Mouse (Mus musculus) C2C12 (cell line): ENCODE results near the gene Olfr648. TPM values are rescaled to one million over a fixed set of nuclear protein-coding genes. Genes with fewer than 3 reads are reported as not detected.

ENCODE experiments used
- H3K27me3 ChIP-seq: one replicate; pipeline ENCODE4 v1.6.1; 2011; ENCODE audit not compliant: control insufficient read depth, insufficient read depth, insufficient read length
- H3K36me3 ChIP-seq: one replicate; pipeline ENCODE4 v1.6.1; 2011; ENCODE audit not compliant: control insufficient read depth, insufficient read depth
- H3K4me3 ChIP-seq: one replicate; pipeline ENCODE4 v1.5.1; 2011; ENCODE audit warnings: mild to moderate bottlenecking, control low read depth; ENCODE audit not compliant: poor library complexity, insufficient read depth, severe bottlenecking
- H3K79me2 ChIP-seq: one replicate; pipeline ENCODE4 v1.6.1; 2011; ENCODE audit not compliant: control insufficient read depth, insufficient read depth
- H3K79me3 ChIP-seq: one replicate; pipeline ENCODE4 v1.6.1; 2011; ENCODE audit warnings: low read depth, control low read depth
- H3ac ChIP-seq: one replicate; pipeline ENCODE3; 2011; ENCODE audit warnings: low read depth; ENCODE audit not compliant: control insufficient read depth, insufficient read length
- CEBPB ChIP-seq: IDR thresholded peaks from one replicate; pipeline ENCODE4 v1.6.1; 2011; ENCODE audit warnings: low read depth, mild to moderate bottlenecking, control low read depth, moderate library complexity
- CTCF ChIP-seq: IDR thresholded peaks from one replicate; pipeline ENCODE4 v1.5.1; 2011; ENCODE audit not compliant: control insufficient read depth, insufficient read depth, insufficient read length
- FOSL1 ChIP-seq: IDR thresholded peaks from one replicate; pipeline ENCODE4 v1.8.0; 2011; ENCODE audit warnings: mild to moderate bottlenecking, low read length; ENCODE audit not compliant: poor library complexity, insufficient read depth, severe bottlenecking
- MAX ChIP-seq: IDR thresholded peaks from one replicate; pipeline ENCODE4 v1.6.1; 2011; ENCODE audit warnings: mild to moderate bottlenecking, control low read depth
- MYOD1 ChIP-seq: IDR thresholded peaks from one replicate; pipeline ENCODE4 v1.6.1; 2011; ENCODE audit warnings: low read depth; ENCODE audit not compliant: control insufficient read depth, insufficient read length
- MYOG ChIP-seq: IDR thresholded peaks from one replicate; pipeline ENCODE4 v1.6.1; 2011; ENCODE audit not compliant: control insufficient read depth, insufficient read length; ENCODE audit errors: extremely low read depth
- USF1 ChIP-seq: IDR thresholded peaks from one replicate; pipeline ENCODE4 v1.6.1; 2011; ENCODE audit warnings: low read depth, mild to moderate bottlenecking, control low read depth, moderate library complexity
- long read RNA-seq, 2 experiments: library from polyadenylated mRNA; unstranded; transcript quantifications; one replicate each; pipeline ENCODE4 v2.0.0; 2019 to 2020
- polyA plus RNA-seq: library from polyadenylated mRNA; unstranded; fragments of >200 nt; fragmentation: generic; extraction: Trizol; gene quantifications from one replicate; pipeline ENCODE4 v1.2.1, GENCODE M21; 2012; ENCODE audit warnings: missing spikeins

Olfr648 gene
- polyA plus RNA-seq: not detected
- long read RNA-seq, experiment 1: 0 reads
- long read RNA-seq, experiment 2: 0 reads

- Histone ChIP-seq H3K4me3 (no peak within 1 kb of the TSS), H3K36me3 (no peaks in the 10 kb centered on the region), H3ac (no peak within 1 kb of the TSS), H3K27me3 (no peaks in the 10 kb centered on the region), H3K79me3 (no peaks in the 10 kb centered on the region), H3K79me2 (no peaks in the 10 kb centered on the region)
- TF ChIP-seq MAX: no peak
- TF ChIP-seq USF1: no peak
- TF ChIP-seq CEBPB: no peak
- TF ChIP-seq MYOD1: no peak
- no peak for TF ChIP-seq FOSL1
- no peak for TF ChIP-seq CTCF
- no peak for TF ChIP-seq MYOG
These were observed at the start of gene Olfr648 for GRCm38 (mm10) chr7:104183292-104183691. TSS of gene Olfr648 (minus strand) at chr7:104183392.

DNA sequence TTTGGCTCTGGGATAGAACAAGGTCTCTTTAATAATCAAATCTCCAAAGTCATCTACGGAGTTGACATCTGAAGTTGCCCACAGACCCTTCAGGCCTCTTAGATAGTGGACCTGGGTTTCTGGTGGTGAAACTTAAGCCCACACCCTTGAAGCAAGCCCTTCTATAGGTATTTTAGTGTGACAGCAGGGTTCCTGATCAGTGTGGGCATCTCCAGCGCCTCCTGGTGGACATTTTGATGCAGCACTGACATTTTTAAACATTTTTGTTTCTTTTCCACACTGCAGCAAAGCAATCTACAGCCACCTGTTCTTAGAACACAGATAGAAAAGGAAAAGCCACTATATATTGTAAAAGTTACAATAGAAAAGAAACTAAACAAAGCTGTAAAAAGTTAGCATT is 48.0 kb upstream of the Olfr648 start:
- no peaks in the 10 kb centered on the region for H3K79me3 ChIP-seq
- TF ChIP-seq USF1 (no peak), MYOG (no peak), MYOD1 (no peak), CEBPB (no peak)
- no peaks in the 10 kb centered on the region for H3K36me3 ChIP-seq
- H3K27me3 ChIP-seq: no peaks in the 10 kb centered on the region
- no peaks in the 10 kb centered on the region for H3K79me2 ChIP-seq
- H3K4me3 ChIP-seq: no peak overlapping the region
- H3ac ChIP-seq: no peak overlapping the region

DNA sequence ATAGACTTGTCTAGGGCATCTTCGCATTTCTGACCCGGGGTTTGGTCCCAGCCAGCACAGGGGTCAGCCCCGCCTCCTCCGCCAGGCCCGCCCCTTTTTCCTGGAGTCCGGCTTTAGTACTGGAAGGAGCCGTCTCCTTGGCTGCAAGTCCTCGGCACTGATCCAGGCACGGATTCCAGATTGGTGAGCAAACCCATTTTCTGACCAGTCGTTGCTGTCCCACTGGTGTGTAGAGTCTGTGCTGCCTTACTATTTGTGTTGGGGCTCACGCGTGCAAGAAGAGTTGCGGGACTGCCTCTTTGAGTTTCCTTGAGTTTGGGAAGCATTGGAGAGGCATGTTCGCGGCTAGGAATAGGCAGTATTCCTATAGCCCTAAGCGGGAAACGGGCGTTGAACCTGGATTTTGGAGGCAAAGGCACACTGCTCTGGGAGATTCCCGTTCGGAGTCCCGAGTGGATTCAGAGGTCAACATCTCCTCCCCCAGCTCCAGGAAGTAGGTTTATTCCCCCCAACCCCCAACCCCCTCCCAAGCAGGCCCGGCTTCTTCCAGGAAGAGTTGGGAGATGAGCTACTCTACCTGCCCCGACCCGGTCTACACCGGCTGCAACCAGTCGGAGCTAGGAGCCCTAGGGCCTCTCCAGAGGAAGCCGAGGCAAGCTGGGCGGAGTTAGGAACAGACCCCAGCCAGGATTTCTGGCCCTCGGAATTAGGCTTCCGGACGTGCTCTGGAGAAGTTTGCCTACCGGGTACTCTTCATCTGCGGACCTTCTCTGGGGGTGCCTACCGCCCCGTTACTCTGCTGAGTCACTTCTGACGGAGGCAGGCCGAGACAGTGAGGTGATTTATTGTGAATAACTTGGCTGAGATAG is 35.7 kb upstream of the Olfr648 start, which contains the start of gene Trim6:
TSS of gene Trim6 (plus strand) at position 93 of the 869 bp plus-strand sequence.
- TF ChIP-seq USF1 (no peak), FOSL1 (no peak), MYOG (no peak), MYOD1 (no peak), CTCF (no peak), MAX (no peak), CEBPB (no peak)
- H3K79me2 ChIP-seq: no peaks in the 10 kb centered on the region
- no peak within 1 kb of the TSS for H3K4me3 ChIP-seq
- no peaks in the 10 kb centered on the region for H3K36me3 ChIP-seq
- no peaks in the 10 kb centered on the region for H3K27me3 ChIP-seq
- H3K79me3 ChIP-seq: no peaks in the 10 kb centered on the region
- no peak within 1 kb of the TSS for H3ac ChIP-seq

GRCm38 (mm10) chr7:104217881-104218280 is 34.7 kb upstream of the Olfr648 start:
- Histone ChIP-seq H3K4me3 (no peak overlapping the region), H3K79me3 (no peaks in the 10 kb centered on the region), H3K27me3 (no peaks in the 10 kb centered on the region), H3K36me3 (no peaks in the 10 kb centered on the region), H3K79me2 (no peaks in the 10 kb centered on the region), H3ac (no peak overlapping the region)
- TF ChIP-seq MAX: no peak

DNA sequence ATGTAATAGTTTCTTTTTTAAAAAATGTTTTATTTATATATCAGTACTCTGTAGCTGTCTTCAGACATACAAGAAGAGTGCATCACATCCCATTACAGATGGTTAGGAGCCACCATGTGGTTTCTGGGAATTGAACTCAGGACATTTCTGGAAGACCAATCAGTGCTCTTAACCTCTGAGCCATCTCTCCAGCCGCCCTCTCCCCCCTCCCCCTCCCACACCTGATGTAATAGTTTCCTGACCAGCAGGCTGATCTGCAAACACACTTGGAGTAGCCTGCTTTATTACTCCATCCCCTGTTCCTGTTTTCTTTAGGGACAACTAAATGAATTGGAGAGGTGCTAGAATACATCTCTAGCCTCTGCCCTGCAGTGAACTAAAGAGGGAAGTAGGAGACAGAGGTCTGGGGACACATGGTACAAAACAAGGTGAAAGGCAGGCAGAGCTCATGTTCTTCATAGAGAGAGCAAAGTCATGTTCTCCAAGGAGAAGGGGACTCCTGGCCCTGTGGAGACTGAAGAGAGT is 32.9 kb upstream of the Olfr648 start:
- no peaks in the 10 kb centered on the region for H3K79me2 ChIP-seq
- no peaks in the 10 kb centered on the region for H3K27me3 ChIP-seq
- no peak for TF ChIP-seq MYOD1
- no peak for TF ChIP-seq USF1
- TF ChIP-seq CTCF: no peak
- no peak for TF ChIP-seq FOSL1
- no peak for TF ChIP-seq CEBPB
- no peak for TF ChIP-seq MYOG
- no peak for TF ChIP-seq MAX
- no peak overlapping the region for H3K4me3 ChIP-seq
- H3K79me3 ChIP-seq: no peaks in the 10 kb centered on the region
- no peak overlapping the region for H3ac ChIP-seq
- H3K36me3 ChIP-seq: no peaks in the 10 kb centered on the region

- Histone ChIP-seq H3K27me3 (no peaks in the 10 kb centered on the region), H3ac (no peak overlapping the region), H3K79me2 (no peaks in the 10 kb centered on the region), H3K36me3 (no peaks in the 10 kb centered on the region), H3K79me3 (no peaks in the 10 kb centered on the region), H3K4me3 (no peak overlapping the region)
- TF ChIP-seq MYOD1: no peak
- no peak for TF ChIP-seq USF1
- no peak for TF ChIP-seq FOSL1
- no peak for TF ChIP-seq CTCF
- no peak for TF ChIP-seq MAX
- TF ChIP-seq CEBPB: no peak
- TF ChIP-seq MYOG: no peak
These were observed 23.0 kb upstream of the Olfr648 start for GRCm38 (mm10) chr7:104206197-104206596.
